Mouse (Mus musculus): ENCODE measurements at regions not wholly inside any gene's neighbourhood (a gene's known extent, or its start where the extent isn't known, plus 50 kb on each side); places are given as distances from the start of the nearest gene placed in this dataset.

DNA sequence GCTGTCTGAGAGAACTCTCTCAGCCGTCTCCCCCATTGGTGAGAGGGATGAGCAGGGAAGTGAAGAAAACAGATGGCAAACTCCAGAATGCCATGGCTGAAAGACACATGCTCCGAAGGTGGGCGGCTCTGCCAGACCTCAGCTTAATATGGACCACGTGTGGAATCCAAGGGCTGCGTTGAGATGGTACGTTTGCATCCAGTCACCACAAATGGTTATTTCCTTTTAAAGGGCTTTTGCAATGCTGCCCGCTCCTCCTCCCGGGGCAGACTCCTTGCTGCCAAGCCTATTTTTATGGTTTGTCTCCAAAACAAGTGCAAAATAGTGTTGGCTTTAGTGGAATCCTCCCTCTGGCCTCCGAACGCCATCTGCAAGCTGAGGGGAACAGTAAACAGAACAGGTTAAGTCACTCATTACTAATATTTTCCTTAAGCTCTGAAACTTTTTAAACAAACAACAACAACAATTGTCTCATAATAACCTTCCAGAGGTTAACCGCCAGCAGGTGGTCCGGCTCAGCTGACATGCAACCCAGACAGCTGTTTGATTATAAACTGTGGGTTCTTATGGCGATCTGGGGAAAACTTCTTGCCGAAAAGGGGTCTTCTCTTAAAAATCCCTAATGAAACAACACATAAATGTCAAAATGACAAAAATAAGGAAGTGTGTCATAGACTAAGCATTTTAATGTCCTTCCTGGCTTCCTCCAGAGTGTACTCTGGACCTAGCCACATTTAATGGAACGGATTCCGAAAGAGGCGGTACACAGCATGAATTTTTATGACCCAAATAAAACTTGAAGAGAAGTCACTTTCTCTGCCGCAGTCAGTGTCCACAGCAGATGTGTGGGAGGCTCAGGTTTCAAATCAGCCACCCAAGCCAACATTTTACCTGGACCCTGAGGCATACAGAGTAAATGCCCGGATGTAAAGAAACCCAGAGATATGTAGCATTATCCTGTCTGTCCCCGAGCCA lies 405.3 kb upstream of the Meis1 start:
- TF ChIP-seq CTCF (conservative IDR thresholded peaks at IDR 0.05; ENCODE audit: low read length) (no peak), NANOG (IDR thresholded peaks at IDR 0.05; ENCODE audit: borderline replicate concordance, low read length) (no peak)

All from E14TG2a.4 (cell line).